Mouse (Mus musculus) megakaryocyte, embryonic 14.5 days (primary cell): Measurements from ENCODE around the gene Zer1.

ENCODE experiments used
- FLI1 ChIP-seq: IDR thresholded peaks from 2 replicates; pipeline ENCODE4 v1.6.1; 2012; ENCODE audit warnings: low read length, inconsistent platforms, mixed read lengths
- GATA1 ChIP-seq: IDR thresholded peaks from 3 replicates; pipeline ENCODE4 v1.6.1; 2012; ENCODE audit warnings: mixed read lengths, low read length, inconsistent platforms, borderline replicate concordance

DNA sequence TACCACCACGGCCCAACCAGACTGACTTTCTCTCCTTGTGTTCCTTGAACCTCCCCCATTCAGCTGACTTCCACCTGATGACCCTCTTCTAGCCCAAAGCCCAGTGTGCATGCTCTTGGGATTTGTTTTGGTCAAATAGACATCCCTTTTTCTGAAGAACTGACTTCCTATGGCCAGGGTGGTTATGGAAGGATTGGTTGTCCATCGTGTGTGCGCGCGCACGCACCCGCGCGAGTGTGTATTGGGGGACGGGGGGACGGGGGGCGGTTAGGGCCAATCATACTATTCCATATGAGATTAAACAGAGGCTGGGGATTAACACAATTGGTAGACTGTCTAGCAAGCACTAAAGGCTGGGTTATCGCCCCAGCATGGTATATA, 30.2 kb downstream of the Zer1 start:
- TF ChIP-seq GATA1 (no peak), FLI1 (no peak)
